44 mouse cellular contexts compared by ENCODE assay signal in the genomic region with DNA sequence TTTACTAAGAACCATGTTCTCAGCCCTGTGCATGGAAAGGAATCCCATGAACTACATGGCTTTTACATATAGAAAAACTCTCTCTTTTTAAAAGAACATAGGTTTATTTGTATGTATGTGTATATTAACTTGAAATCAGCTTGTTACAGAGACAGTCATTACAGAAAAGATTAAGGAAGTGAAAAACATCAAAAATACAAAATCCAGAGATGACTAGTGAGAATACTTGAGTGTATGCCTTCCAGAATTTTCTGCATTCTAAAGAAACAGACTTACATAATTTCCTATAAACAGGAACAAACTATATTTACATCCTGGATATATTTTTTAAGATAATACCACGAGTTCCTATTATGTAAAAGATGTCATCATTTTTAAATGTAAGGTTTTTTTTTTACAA. TPM values are rescaled to one million over a fixed set of nuclear protein-coding genes. Genes with fewer than 3 reads are reported as not detected.
"Had no signal": no experiment of that assay in that cellular context is flagged by ENCODE, and none has a peak within 500 bp of the region (broad histone marks: within the 10 kb centered on the region; RNA-seq: fewer than 3 reads in every experiment).

No protein-coding gene starts in this region.

- H3K36me3 ChIP-seq: limb, embryonic 10.5 days; limb, embryonic 12.5 days; limb, embryonic 13.5 days; limb, embryonic 15.5 days; liver, embryonic 12.5 days; liver, embryonic 13.5 days; liver, embryonic 15.5 days; lung, embryonic 15.5 days; midbrain, embryonic 10.5 days; midbrain, embryonic 12.5 days; midbrain, embryonic 13.5 days; midbrain, embryonic 15.5 days; neural tube, embryonic 12.5 days had no signal

- DNase-seq: left cerebral cortex, postnatal 4 days; liver; liver, embryonic 13.5 days; liver, postnatal 0 days; lung, adult 18-20 months; lung, adult 2 months; lung, embryonic 14.5 days; lung, postnatal 10 days; lung, postnatal 14 days; lung, postnatal 36 days; lung, postnatal 4 days; midbrain, embryonic 14.5 days had no signal

- H3K9me3 ChIP-seq: limb, embryonic 10.5 days; limb, embryonic 12.5 days; limb, embryonic 13.5 days; limb, embryonic 15.5 days; liver, embryonic 12.5 days; liver, embryonic 13.5 days; liver, embryonic 15.5 days; lung, embryonic 15.5 days; midbrain, embryonic 10.5 days; midbrain, embryonic 12.5 days; midbrain, embryonic 13.5 days; midbrain, embryonic 15.5 days; neural tube, embryonic 12.5 days had no signal

- H3K4me2 ChIP-seq: limb, embryonic 12.5 days; limb, embryonic 13.5 days; limb, embryonic 15.5 days; liver, embryonic 11.5 days; liver, embryonic 12.5 days; liver, embryonic 13.5 days; liver, embryonic 15.5 days; lung, embryonic 14.5 days; lung, embryonic 15.5 days; midbrain, embryonic 11.5 days; midbrain, embryonic 12.5 days; midbrain, embryonic 13.5 days; midbrain, embryonic 15.5 days; neural tube, embryonic 12.5 days had no signal

- H3K4me1 ChIP-seq: limb, embryonic 10.5 days; limb, embryonic 12.5 days; limb, embryonic 13.5 days; limb, embryonic 15.5 days; liver, embryonic 12.5 days; liver, embryonic 13.5 days; liver, embryonic 15.5 days; lung, embryonic 15.5 days; midbrain, embryonic 10.5 days; midbrain, embryonic 12.5 days; midbrain, embryonic 13.5 days; midbrain, embryonic 15.5 days; neural tube, embryonic 12.5 days had no signal

- H3K27me3 ChIP-seq: limb, embryonic 12.5 days; limb, embryonic 13.5 days; limb, embryonic 15.5 days; liver, embryonic 12.5 days; liver, embryonic 13.5 days; liver, embryonic 15.5 days; lung, embryonic 15.5 days; megakaryocyte, embryonic 14.5 days; midbrain, embryonic 12.5 days; midbrain, embryonic 13.5 days; midbrain, embryonic 15.5 days; neural tube, embryonic 12.5 days had no signal

- H3K4me3 ChIP-seq: limb, embryonic 10.5 days; limb, embryonic 12.5 days; limb, embryonic 13.5 days; limb, embryonic 15.5 days; liver, embryonic 12.5 days; liver, embryonic 13.5 days; liver, embryonic 15.5 days; lung, embryonic 15.5 days; megakaryocyte, embryonic 14.5 days; midbrain, embryonic 10.5 days; midbrain, embryonic 12.5 days; midbrain, embryonic 13.5 days; midbrain, embryonic 15.5 days; myocyte; neural tube, embryonic 12.5 days had no signal

- H3K27ac ChIP-seq: limb, embryonic 10.5 days; limb, embryonic 12.5 days; limb, embryonic 13.5 days; limb, embryonic 15.5 days; liver, embryonic 12.5 days; liver, embryonic 13.5 days; liver, embryonic 14.5 days; liver, embryonic 15.5 days; lung, embryonic 15.5 days; macrophage; midbrain, embryonic 10.5 days; midbrain, embryonic 12.5 days; midbrain, embryonic 13.5 days; midbrain, embryonic 15.5 days; neural tube, embryonic 12.5 days had no signal

- H3K9ac ChIP-seq: limb, embryonic 12.5 days; limb, embryonic 13.5 days; limb, embryonic 15.5 days; liver, embryonic 12.5 days; liver, embryonic 13.5 days; liver, embryonic 14.5 days; liver, embryonic 15.5 days; liver, postnatal 0 days; lung, embryonic 14.5 days; lung, embryonic 15.5 days; midbrain, embryonic 12.5 days; midbrain, embryonic 13.5 days; midbrain, embryonic 15.5 days; neural tube, embryonic 12.5 days had no signal

RNA-seq across cellular contexts. Expression of a gene that starts 2.1 kb away (rescaled TPM):
- total RNA-seq: left cerebral cortex, postnatal 10 days; left cerebral cortex, postnatal 14 days; left cerebral cortex, postnatal 25 days; left cerebral cortex, postnatal 36 days; left cerebral cortex, postnatal 4 days; megakaryocyte, adult 5-6 weeks; megakaryocyte-erythroid progenitor cell, adult 5-6 weeks; midbrain, postnatal 0 days; monocyte, adult 5-6 weeks had no signal
- polyA plus RNA-seq: limb, embryonic 10.5 days; limb, embryonic 11.5 days; limb, embryonic 12.5 days; limb, embryonic 13.5 days; liver, adult 2 months; liver, embryonic 11.5 days; liver, embryonic 12.5 days; liver, embryonic 13.5 days; liver, embryonic 14.5 days; liver, embryonic 15.5 days; liver, embryonic 16.5 days; liver, postnatal 0 days; lung, embryonic 14.5 days; lung, embryonic 16.5 days; macrophage; midbrain, embryonic 10.5 days; midbrain, embryonic 11.5 days; midbrain, embryonic 12.5 days; midbrain, embryonic 13.5 days; midbrain, embryonic 14.5 days; midbrain, embryonic 15.5 days; midbrain, embryonic 16.5 days; midbrain, postnatal 0 days; neural tube, embryonic 11.5 days; neural tube, embryonic 12.5 days had no signal
